Mouse (Mus musculus): ENCODE results near the gene Large1. TPM values are rescaled to one million over a fixed set of nuclear protein-coding genes. Genes with fewer than 3 reads are reported as not detected.

The Large1 gene
- total RNA-seq, 2 experiments from 2014 or later = 0.66 to 1.5 TPM

- ATAC-seq (replicated peaks; ENCODE audit: low FRiP score, low TSS enrichment, poor library complexity, severe bottlenecking) = no peak
Measured at GRCm38 (mm10) chr8:72846881-72847280, 506.5 kb downstream of the Large1 start.

GRCm38 (mm10) chr8:72835863-72836262 lies 517.5 kb downstream of the Large1 start:
- ATAC-seq (replicated peaks; ENCODE audit: low FRiP score, low TSS enrichment, poor library complexity, severe bottlenecking) = no peak

DNA sequence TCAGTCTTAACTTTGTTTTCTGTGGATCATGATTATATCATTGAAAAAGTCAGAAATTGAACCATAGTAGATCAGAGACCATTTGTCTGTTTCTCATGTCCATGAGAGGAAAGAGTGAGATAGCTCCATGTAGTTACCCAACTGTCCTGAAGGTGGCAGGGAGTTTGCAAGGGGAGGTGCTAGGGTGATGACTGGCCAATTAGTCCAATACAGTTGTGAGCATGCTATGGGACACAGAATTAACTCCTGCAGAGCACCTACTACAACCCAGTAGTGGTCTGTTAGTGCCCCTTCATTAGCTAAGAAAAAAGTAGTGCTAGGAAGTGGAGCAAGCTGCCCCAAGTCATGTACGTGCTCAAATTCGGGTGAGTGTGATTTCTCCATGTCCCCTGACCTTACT lies 520.2 kb downstream of the Large1 start:
- no peak for ATAC-seq (replicated peaks; ENCODE audit: low FRiP score, low TSS enrichment, poor library complexity, severe bottlenecking)

- ATAC-seq (replicated peaks; ENCODE audit: low FRiP score, low TSS enrichment, poor library complexity, severe bottlenecking) = no peak
Measured at GRCm38 (mm10) chr8:72832371-72832770, 521.0 kb downstream of the Large1 start.

DNA sequence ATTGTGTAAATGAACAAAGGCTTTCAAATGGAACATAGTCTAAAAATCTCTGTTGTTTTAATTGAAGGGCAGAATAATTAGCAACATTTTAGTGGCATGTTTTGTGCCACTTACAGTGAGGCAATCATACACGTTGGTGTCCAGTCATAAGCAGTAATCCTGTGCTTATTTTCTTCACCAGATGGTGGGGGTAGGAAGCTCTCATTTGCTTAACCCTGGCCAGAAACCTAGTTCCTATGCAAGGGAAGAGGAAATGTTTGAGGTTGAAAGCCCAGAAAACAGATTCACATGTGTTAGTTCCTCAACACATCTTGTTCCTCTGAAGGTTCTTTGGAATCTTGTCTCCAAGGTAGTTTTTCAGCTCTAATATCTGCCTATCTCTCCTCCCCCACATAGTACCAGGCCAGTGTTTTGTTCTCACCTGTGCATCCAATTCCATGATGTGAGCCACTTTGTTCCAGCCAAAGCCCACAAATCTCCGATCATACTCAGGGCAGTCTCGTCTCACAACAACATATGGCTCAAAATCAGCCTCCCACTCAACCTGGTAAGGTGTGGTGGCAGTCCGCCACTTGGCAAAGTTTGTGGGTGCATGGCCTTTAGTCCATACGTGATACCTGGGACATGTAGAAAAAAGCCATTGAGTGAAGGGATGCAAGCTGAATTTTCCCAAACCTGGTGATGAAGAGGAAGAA lies 535.5 kb downstream of the Large1 start:
- ATAC-seq (replicated peaks; ENCODE audit: low FRiP score, low TSS enrichment, poor library complexity, severe bottlenecking) = no peak

GRCm38 (mm10) chr8:72816679-72817078 lies 536.7 kb downstream of the Large1 start:
- ATAC-seq (replicated peaks; ENCODE audit: low FRiP score, low TSS enrichment, poor library complexity, severe bottlenecking) = no peak

GRCm38 (mm10) chr8:72815681-72816080 lies 537.7 kb downstream of the Large1 start:
- 0 out of 2 replicates have a peak, but pooled peaks have one; percentile 37 for ATAC-seq (replicated peaks; ENCODE audit: low FRiP score, low TSS enrichment, poor library complexity, severe bottlenecking)

- ATAC-seq (replicated peaks; ENCODE audit: low FRiP score, low TSS enrichment, poor library complexity, severe bottlenecking) = no peak
Measured at GRCm38 (mm10) chr8:72812690-72813089, 540.6 kb downstream of the Large1 start.

- ATAC-seq (replicated peaks; ENCODE audit: low FRiP score, low TSS enrichment, poor library complexity, severe bottlenecking) = no peak
Measured at GRCm38 (mm10) chr8:72801583-72801982, 551.8 kb downstream of the Large1 start.

- ATAC-seq (replicated peaks; ENCODE audit: low FRiP score, low TSS enrichment, poor library complexity, severe bottlenecking) = no peak
Measured at GRCm38 (mm10) chr8:72780644-72781043, 572.7 kb downstream of the Large1 start.

GRCm38 (mm10) chr8:72777797-72778196 lies 575.5 kb downstream of the Large1 start:
- no peak for ATAC-seq (replicated peaks; ENCODE audit: low FRiP score, low TSS enrichment, poor library complexity, severe bottlenecking)

DNA sequence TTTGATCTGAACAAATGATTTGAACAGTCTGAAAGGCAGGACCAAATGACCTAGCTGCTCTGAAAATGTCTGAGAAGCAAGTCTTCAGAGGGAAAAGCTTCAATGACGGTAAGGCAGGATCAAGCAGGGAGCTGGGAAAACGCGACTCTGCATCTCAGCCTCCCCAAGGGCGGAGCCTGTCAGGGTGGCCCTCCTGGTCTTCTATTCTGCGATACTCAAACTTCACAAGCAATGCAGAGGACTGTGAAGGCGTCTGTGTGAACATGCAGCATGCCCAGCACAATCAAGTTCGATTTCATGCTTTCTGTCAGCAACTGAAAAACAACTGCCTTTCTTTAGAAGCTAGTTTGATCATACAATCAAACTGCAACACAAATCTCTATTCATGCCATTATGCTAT lies 586.6 kb downstream of the Large1 start:
- ATAC-seq (replicated peaks; ENCODE audit: low FRiP score, low TSS enrichment, poor library complexity, severe bottlenecking) = no peak

GRCm38 (mm10) chr8:72765696-72766095 lies 587.6 kb downstream of the Large1 start:
- peak; percentile 56 for ATAC-seq (replicated peaks; ENCODE audit: low FRiP score, low TSS enrichment, poor library complexity, severe bottlenecking)

Measured in megakaryocyte-erythroid progenitor cell, adult 5-6 weeks (primary cell).